Comparison of ENCODE assay signal across 9 mouse cellular contexts in the genomic region with DNA sequence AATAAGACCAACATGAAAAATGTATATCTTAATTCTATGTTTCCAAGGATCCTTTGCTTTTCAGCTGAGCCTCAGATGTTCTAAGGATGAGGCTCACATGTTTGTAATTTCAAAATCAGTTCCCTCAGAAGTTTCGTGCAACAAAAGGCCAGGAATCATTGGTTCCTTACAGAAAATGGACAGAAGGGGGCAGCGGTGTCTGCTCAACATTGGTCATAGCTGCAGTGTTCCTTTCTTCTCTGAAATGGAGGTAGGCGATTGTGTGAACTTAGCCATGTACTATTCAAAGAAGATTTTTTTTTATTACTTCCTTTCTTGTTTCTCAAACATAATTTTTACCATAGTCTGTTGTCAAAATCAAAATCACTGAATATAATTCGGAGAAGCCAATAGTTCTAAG.
DNase-seq lines count a peak whose midpoint lies in the region; ATAC-seq lines count a peak whose summit lies in the region.
"Had no signal": no experiment of that assay in that cellular context is flagged by ENCODE, and none has a peak within 500 bp of the region (broad histone marks: within the 10 kb centered on the region; RNA-seq: fewer than 3 reads in every experiment).

No protein-coding gene starts in this region.

- no peaks in the 10 kb centered on the region for H3K4me1 ChIP-seq in intestine, embryonic 14.5 days (replicated peaks; ENCODE audit: control insufficient read depth, insufficient read depth, low read length)
- H3K4me1 ChIP-seq in intestine, embryonic 16.5 days (ENCODE audit: control insufficient read depth, insufficient read depth, low read length): no peaks in the 10 kb centered on the region
- no peaks in the 10 kb centered on the region; the same call in 1 of the 2 replicates for H3K4me1 ChIP-seq in embryonic facial prominence, embryonic 14.5 days (ENCODE audit: control insufficient read depth, insufficient read depth, low read length)
- H3K4me1 ChIP-seq in midbrain, embryonic 15.5 days: no peaks in the 10 kb centered on the region
- H3K4me1 ChIP-seq: stomach, embryonic 15.5 days had no signal

- H3K4me2 ChIP-seq in intestine, embryonic 14.5 days (ENCODE audit: low read length): no peak overlapping the region
- no peak overlapping the region for H3K4me2 ChIP-seq in intestine, embryonic 16.5 days (ENCODE audit: low read depth, low read length)
- H3K4me2 ChIP-seq in embryonic facial prominence, embryonic 14.5 days (ENCODE audit: low read depth, low read length): no peak overlapping the region
- no peak overlapping the region for H3K4me2 ChIP-seq in midbrain, embryonic 15.5 days
- H3K4me2 ChIP-seq: stomach, embryonic 15.5 days had no signal

- H3K36me3 ChIP-seq in intestine, embryonic 14.5 days (ENCODE audit: control insufficient read depth, insufficient read depth, low read length): no peaks in the 10 kb centered on the region
- H3K36me3 ChIP-seq in intestine, embryonic 16.5 days (ENCODE audit: control insufficient read depth, insufficient read depth, low read length): no peaks in the 10 kb centered on the region
- no peaks in the 10 kb centered on the region for H3K36me3 ChIP-seq in embryonic facial prominence, embryonic 14.5 days (ENCODE audit: control insufficient read depth, insufficient read depth, low read length)
- no peaks in the 10 kb centered on the region for H3K36me3 ChIP-seq in midbrain, embryonic 15.5 days (replicated peaks)
- H3K36me3 ChIP-seq: stomach, embryonic 15.5 days had no signal

- no peak overlapping the region for H3K27ac ChIP-seq in intestine, embryonic 14.5 days (ENCODE audit: low read depth)
- no peak overlapping the region for H3K27ac ChIP-seq in intestine, embryonic 16.5 days (ENCODE audit: low read length)
- H3K27ac ChIP-seq in embryonic facial prominence, embryonic 14.5 days (replicated peaks; ENCODE audit: low read depth, low read length): no peak overlapping the region
- H3K27ac ChIP-seq in midbrain, embryonic 15.5 days: no peak overlapping the region
- H3K27ac ChIP-seq: stomach, embryonic 15.5 days had no signal

- H3K4me3 ChIP-seq in intestine, embryonic 14.5 days (ENCODE audit: low read depth, low read length): no peak overlapping the region
- no peak overlapping the region for H3K4me3 ChIP-seq in intestine, embryonic 16.5 days (ENCODE audit: low read length)
- no peak overlapping the region for H3K4me3 ChIP-seq in embryonic facial prominence, embryonic 14.5 days (ENCODE audit: low read depth, low read length)
- H3K4me3 ChIP-seq in midbrain, embryonic 15.5 days: no peak overlapping the region
- H3K4me3 ChIP-seq: stomach, embryonic 15.5 days had no signal

- WGBS in intestine, embryonic 14.5 days: 31% methylated on average over 4 of the region's 4 CpGs
- 36% methylated on average over 4 of the region's 4 CpGs for WGBS in intestine, embryonic 16.5 days
- whole genome bisulfite sequencing in embryonic facial prominence, embryonic 14.5 days: 34% methylated on average over 4 of the region's 4 CpGs
- WGBS in midbrain, embryonic 15.5 days: 38% methylated on average over 4 of the region's 4 CpGs

- no peaks in the 10 kb centered on the region for H3K27me3 ChIP-seq in intestine, embryonic 14.5 days (replicated peaks; ENCODE audit: control insufficient read depth, insufficient read depth, low read length)
- no peaks in the 10 kb centered on the region for H3K27me3 ChIP-seq in intestine, embryonic 16.5 days (replicated peaks; ENCODE audit: control insufficient read depth, insufficient read depth, low read length)
- no peaks in the 10 kb centered on the region for H3K27me3 ChIP-seq in embryonic facial prominence, embryonic 14.5 days (replicated peaks; ENCODE audit: control insufficient read depth, insufficient read depth, low read length)
- H3K27me3 ChIP-seq in midbrain, embryonic 15.5 days (replicated peaks): no peaks in the 10 kb centered on the region
- H3K27me3 ChIP-seq: stomach, embryonic 15.5 days had no signal

- no peak for ATAC-seq in intestine, embryonic 14.5 days (replicated peaks; ENCODE audit: low FRiP score, low TSS enrichment, low read depth)
- no peak for ATAC-seq in intestine, embryonic 16.5 days
- no peak for ATAC-seq in embryonic facial prominence, embryonic 14.5 days (ENCODE audit: low read depth)
- ATAC-seq in megakaryocyte progenitor cell, adult 5-6 weeks (replicated peaks; ENCODE audit: poor library complexity): peak; percentile 100
- no peak for ATAC-seq in midbrain, embryonic 15.5 days (replicated peaks)

- no peaks in the 10 kb centered on the region for H3K9me3 ChIP-seq in intestine, embryonic 14.5 days (ENCODE audit: control insufficient read depth, low read length)
- H3K9me3 ChIP-seq in intestine, embryonic 16.5 days (ENCODE audit: control insufficient read depth, low read length): no peaks in the 10 kb centered on the region
- no peaks in the 10 kb centered on the region for H3K9me3 ChIP-seq in embryonic facial prominence, embryonic 14.5 days (ENCODE audit: control insufficient read depth, low read length)
- no peaks in the 10 kb centered on the region for H3K9me3 ChIP-seq in midbrain, embryonic 15.5 days
- H3K9me3 ChIP-seq: stomach, embryonic 15.5 days had no signal

- H3K9ac ChIP-seq in intestine, embryonic 14.5 days (ENCODE audit: low read length): no peak overlapping the region
- no peak overlapping the region for H3K9ac ChIP-seq in intestine, embryonic 16.5 days (ENCODE audit: low read depth, low read length)
- no peak overlapping the region for H3K9ac ChIP-seq in embryonic facial prominence, embryonic 14.5 days (ENCODE audit: low read depth, low read length)
- no peak overlapping the region for H3K9ac ChIP-seq in midbrain, embryonic 15.5 days
- H3K9ac ChIP-seq: stomach, embryonic 15.5 days had no signal

- DNase-seq in intestine, embryonic 14.5 days (ENCODE audit: low spot score): peak; percentile 57
- DNase-seq in 416B (ENCODE audit: low read depth) (peak; percentile 69), MN1 (ENCODE audit: low spot score) (peak; percentile 51)
- DNase-seq in embryonic facial prominence, embryonic 14.5 days (ENCODE audit: low spot score): peak; percentile 49
- DNase-seq in kidney, postnatal 36 days: peak; percentile 36 to 75
